Mouse (Mus musculus): Measurements from ENCODE around the gene Tbl2.
A peak's percentile ranks its signal among the peaks of the same experiment; 100 is the strongest.

DNA sequence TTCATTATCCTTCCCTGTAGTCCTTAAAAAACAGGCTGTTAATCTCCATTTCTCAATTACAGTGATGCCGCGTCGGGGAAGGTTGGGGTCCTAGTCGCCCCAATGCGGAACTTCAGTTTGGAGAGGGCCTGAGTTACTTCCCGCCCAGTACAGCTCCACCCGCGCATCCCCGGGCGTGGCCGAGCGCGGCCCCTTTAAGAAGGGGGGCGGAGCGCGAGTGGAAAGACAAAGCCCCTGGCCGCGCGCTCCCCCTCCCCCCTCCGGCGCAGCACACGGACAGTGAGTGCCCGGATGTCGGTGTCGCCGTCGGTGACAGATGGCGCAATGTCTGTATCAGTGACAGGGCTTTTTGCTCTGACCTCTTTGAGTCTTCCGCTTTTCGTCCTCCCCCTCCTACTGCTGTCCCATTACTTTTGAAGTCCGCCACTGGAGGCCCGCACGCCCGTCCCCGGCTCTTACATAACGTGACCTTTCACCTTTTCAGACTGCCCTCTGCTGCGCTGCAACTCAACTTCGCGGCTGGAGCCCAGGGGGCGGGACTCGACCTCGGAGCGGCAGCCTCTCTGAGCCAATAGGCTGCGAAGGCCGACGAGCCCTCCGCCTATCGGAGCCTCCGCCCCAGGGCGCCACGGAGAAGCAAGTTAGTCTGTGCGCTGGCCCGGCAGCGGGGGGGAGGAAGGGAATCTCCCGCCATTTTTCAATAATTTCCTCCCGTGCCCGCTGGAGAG lies 37.3 kb downstream of the Tbl2 start, which contains the start of gene Baz1b:
- TF ChIP-seq ZNF384 (IDR thresholded peaks at IDR 0.05; ENCODE audit: low read depth, low read length) (no peak), CHD2 (IDR thresholded peaks at IDR 0.05; ENCODE audit: low read depth, low read length) (peak; percentile 88)

All from ES-E14 (cell line).